Mouse (Mus musculus) MEL (cell line): ENCODE measurements at regions not wholly inside any gene's neighbourhood (a gene's known extent, or its start where the extent isn't known, plus 50 kb on each side); places are given as distances from the start of the nearest gene placed in this dataset.

Experiments used
- DNase-seq: peaks from one replicate; pipeline ENCODE4 v3.0.0; 2011; ENCODE audit warnings: low read depth, low spot score
- H3K27ac ChIP-seq: 2 replicates; pipeline ENCODE4 v1.5.1; 2012; ENCODE audit warnings: low read depth, mild to moderate bottlenecking, control low read depth, low read length, moderate library complexity; ENCODE audit not compliant: control insufficient read depth
- H3K27me3 ChIP-seq, 2 experiments: fragments of 150-350 bp in 1 of 2; sonication (generic) in 1 of 2; 2 replicates each; pipeline ENCODE4 v1.6.1; 2012; ENCODE audit warnings: low read length in 2 of 2, mild to moderate bottlenecking in 2 of 2, improper control_type of control experiment in 1 of 2, moderate library complexity in 1 of 2; ENCODE audit not compliant: insufficient read depth in 2 of 2, control insufficient read depth in 1 of 2
- H3K36me3 ChIP-seq, 2 experiments: 2 replicates each; pipeline ENCODE4 v1.6.1; 2012 to 2014; ENCODE audit warnings: low read length in 2 of 2, improper control_type of control experiment in 1 of 2, inconsistent platforms in 1 of 2, mild to moderate bottlenecking in 1 of 2; ENCODE audit not compliant: insufficient read depth in 2 of 2, control insufficient read depth in 1 of 2
- H3K4me1 ChIP-seq, 2 experiments: fragments of 150-350 bp in 1 of 2; sonication (generic) in 1 of 2; 2 replicates each; pipeline ENCODE4 v1.6.1; 2012; ENCODE audit warnings: low read length in 2 of 2, improper control_type of control experiment in 1 of 2, mild to moderate bottlenecking in 1 of 2; ENCODE audit not compliant: insufficient read depth in 2 of 2, control insufficient read depth in 1 of 2
- H3K4me3 ChIP-seq, 2 experiments: fragments of 150-350 bp in 1 of 2; sonication (generic) in 1 of 2; 2 replicates each; pipeline ENCODE4 v1.5.1; 2012; ENCODE audit warnings: low read depth in 2 of 2, low read length in 2 of 2, mild to moderate bottlenecking in 2 of 2, moderate library complexity in 2 of 2, control low read depth in 1 of 2, improper control_type of control experiment in 1 of 2; ENCODE audit not compliant: control insufficient read depth in 1 of 2, insufficient read depth in 1 of 2
- H3K79me2 ChIP-seq: 2 replicates; pipeline ENCODE4 v1.6.1; 2012; ENCODE audit warnings: mild to moderate bottlenecking, low read length, moderate library complexity; ENCODE audit not compliant: control insufficient read depth, poor library complexity, insufficient read depth
- H3K9ac ChIP-seq: 2 replicates; pipeline ENCODE4 v1.6.1; 2012; ENCODE audit warnings: low read depth, mild to moderate bottlenecking, control low read depth, low read length, moderate library complexity; ENCODE audit not compliant: control insufficient read depth, poor library complexity, severe bottlenecking
- H3K9me3 ChIP-seq: fragments of 150-350 bp; sonication (generic); replicated peaks from 2 replicates; pipeline ENCODE4 v1.6.1; 2012; ENCODE audit warnings: mild to moderate bottlenecking, low read length, improper control_type of control experiment, moderate library complexity; ENCODE audit not compliant: insufficient read depth
- BHLHE40 ChIP-seq: IDR thresholded peaks from 2 replicates; pipeline ENCODE4 v1.6.1; 2012; ENCODE audit warnings: low read depth, mild to moderate bottlenecking, inconsistent platforms, low read length, improper control_type of control experiment, borderline replicate concordance
- CHD1 ChIP-seq: IDR thresholded peaks from 2 replicates; pipeline ENCODE4 v1.6.1; 2012; ENCODE audit warnings: low read depth, mild to moderate bottlenecking, inconsistent platforms, low read length, improper control_type of control experiment
- CHD2 ChIP-seq: IDR thresholded peaks from 2 replicates; pipeline ENCODE4 v1.6.1; 2011; ENCODE audit warnings: low read length, improper control_type of control experiment
- CTCF ChIP-seq, 3 experiments: IDR thresholded peaks in 2 of 3; conservative IDR thresholded peaks in 1 of 3; 2 replicates each; pipeline ENCODE4 v1.5.1; 2011 to 2012; ENCODE audit warnings: low read length in 3 of 3, low read depth in 2 of 3, mild to moderate bottlenecking in 2 of 3, improper control_type of control experiment in 1 of 3, inconsistent platforms in 1 of 3, mixed read lengths in 1 of 3, moderate library complexity in 1 of 3; ENCODE audit not compliant: control insufficient read depth in 1 of 3, insufficient read depth in 1 of 3, poor library complexity in 1 of 3, severe bottlenecking in 1 of 3
- ELF1 ChIP-seq: IDR thresholded peaks from 2 replicates; pipeline ENCODE4 v1.6.1; 2014; ENCODE audit warnings: low read depth, mild to moderate bottlenecking, inconsistent platforms, low read length, improper control_type of control experiment, moderate library complexity
- EP300 ChIP-seq, 2 experiments: IDR thresholded peaks; 2 replicates each; pipeline ENCODE4 v1.6.1; 2011; ENCODE audit warnings: improper control_type of control experiment in 2 of 2, low read length in 2 of 2, low read depth in 1 of 2, mild to moderate bottlenecking in 1 of 2
- JUND ChIP-seq: IDR thresholded peaks from 2 replicates; pipeline ENCODE4 v1.6.1; 2011; ENCODE audit warnings: low read depth, mild to moderate bottlenecking, improper control_type of control experiment, low read length
- MAFK ChIP-seq: IDR thresholded peaks from 2 replicates; pipeline ENCODE4 v1.6.1; 2011; ENCODE audit warnings: low read depth, mild to moderate bottlenecking, low read length, improper control_type of control experiment, borderline replicate concordance
- MAX ChIP-seq: IDR thresholded peaks from 2 replicates; pipeline ENCODE4 v1.6.1; 2011; ENCODE audit warnings: low read length, improper control_type of control experiment
- MEF2A ChIP-seq: IDR thresholded peaks from 2 replicates; pipeline ENCODE4 v1.6.1; 2014; ENCODE audit warnings: low read depth, mild to moderate bottlenecking, inconsistent platforms, low read length, improper control_type of control experiment; ENCODE audit not compliant: poor library complexity, insufficient replicate concordance, severe bottlenecking; ENCODE audit errors: extremely low read depth
- MXI1 ChIP-seq: IDR thresholded peaks from 2 replicates; pipeline ENCODE4 v1.6.1; 2011; ENCODE audit warnings: mild to moderate bottlenecking, low read depth, low read length, improper control_type of control experiment
- MYB ChIP-seq: IDR thresholded peaks from 2 replicates; pipeline ENCODE4 v1.6.1; 2011; ENCODE audit warnings: mild to moderate bottlenecking, low read depth, low read length, improper control_type of control experiment
- MYC ChIP-seq: IDR thresholded peaks from 2 replicates; pipeline ENCODE4 v1.6.1; 2011; ENCODE audit warnings: low read depth, mild to moderate bottlenecking, low read length, improper control_type of control experiment, moderate library complexity
- NELFE ChIP-seq: IDR thresholded peaks from 2 replicates; pipeline ENCODE4 v1.6.1; 2011; ENCODE audit warnings: low read depth, low read length, improper control_type of control experiment
- POLR2A ChIP-seq, 2 experiments: IDR thresholded peaks; 2 replicates each; pipeline ENCODE4 v1.6.1; 2011 to 2012; ENCODE audit warnings: low read length in 2 of 2, mild to moderate bottlenecking in 2 of 2, control low read depth in 1 of 2, improper control_type of control experiment in 1 of 2, low read depth in 1 of 2, moderate library complexity in 1 of 2; ENCODE audit not compliant: control insufficient read depth in 1 of 2, insufficient read depth in 1 of 2, poor library complexity in 1 of 2
- POLR2AphosphoS2 ChIP-seq: IDR thresholded peaks from 2 replicates; pipeline ENCODE4 v1.6.1; 2011; ENCODE audit warnings: low read length, improper control_type of control experiment
- POLR2AphosphoS5 ChIP-seq: IDR thresholded peaks from 2 replicates; pipeline ENCODE4 v1.6.1; 2012; ENCODE audit warnings: low read depth, borderline replicate concordance, mild to moderate bottlenecking, inconsistent platforms, low read length, moderate library complexity, mixed read lengths
- RAD21 ChIP-seq: IDR thresholded peaks from 2 replicates; pipeline ENCODE4 v1.6.1; 2011; ENCODE audit warnings: mild to moderate bottlenecking, low read depth, low read length, improper control_type of control experiment
- SIN3A ChIP-seq: IDR thresholded peaks from 2 replicates; pipeline ENCODE4 v1.6.1; 2012; ENCODE audit warnings: low read length, improper control_type of control experiment, inconsistent platforms
- SMC3 ChIP-seq: IDR thresholded peaks from 2 replicates; pipeline ENCODE4 v1.6.1; 2011; ENCODE audit warnings: low read depth, low read length, improper control_type of control experiment
- TAL1 ChIP-seq: IDR thresholded peaks from 2 replicates; pipeline ENCODE4 v1.6.1; 2012; ENCODE audit warnings: mild to moderate bottlenecking, inconsistent platforms, low read length, moderate library complexity, mixed read lengths
- TCF12 ChIP-seq: IDR thresholded peaks from 2 replicates; pipeline ENCODE4 v1.6.1; 2014; ENCODE audit warnings: low read depth, mild to moderate bottlenecking, inconsistent platforms, low read length, improper control_type of control experiment, moderate library complexity
- USF1 ChIP-seq: IDR thresholded peaks from 2 replicates; pipeline ENCODE4 v1.6.1; 2014; ENCODE audit warnings: low read depth, mild to moderate bottlenecking, inconsistent platforms, low read length, improper control_type of control experiment, moderate library complexity
- USF2 ChIP-seq, 2 experiments: IDR thresholded peaks; 2 replicates each; pipeline ENCODE4 v1.6.1; 2011 to 2012; ENCODE audit warnings: improper control_type of control experiment in 2 of 2, low read length in 2 of 2, borderline replicate concordance in 1 of 2, inconsistent platforms in 1 of 2, low read depth in 1 of 2, mild to moderate bottlenecking in 1 of 2; ENCODE audit not compliant: insufficient read depth in 1 of 2
- ZC3H11A ChIP-seq: IDR thresholded peaks from 2 replicates; pipeline ENCODE4 v1.6.1; 2012; ENCODE audit warnings: low read depth, mild to moderate bottlenecking, inconsistent platforms, low read length, improper control_type of control experiment
- ZKSCAN1 ChIP-seq: IDR thresholded peaks from 2 replicates; pipeline ENCODE4 v1.6.1; 2012; ENCODE audit warnings: low read depth, mild to moderate bottlenecking, inconsistent platforms, low read length, improper control_type of control experiment, moderate library complexity
- ZMIZ1 ChIP-seq: IDR thresholded peaks from 2 replicates; pipeline ENCODE4 v1.6.1; 2012; ENCODE audit warnings: low read depth, mild to moderate bottlenecking, inconsistent platforms, low read length, improper control_type of control experiment, moderate library complexity
- ZNF384 ChIP-seq: IDR thresholded peaks from 2 replicates; pipeline ENCODE4 v1.6.1; 2012; ENCODE audit warnings: low read depth, mild to moderate bottlenecking, inconsistent platforms, low read length, improper control_type of control experiment

- no peaks in the 10 kb centered on the region for H3K4me1 ChIP-seq
- TF ChIP-seq CTCF (IDR thresholded peaks at IDR 0.05 in 2 of 3, conservative IDR thresholded peaks at IDR 0.05 in 1 of 3; ENCODE audit: control insufficient read depth in 1 of 3, insufficient read depth in 1 of 3, low read depth in 2 of 3, low read length in 3 of 3, poor library complexity in 1 of 3, severe bottlenecking in 1 of 3) (no peak), ZNF384 (no peak), NELFE (no peak), MEF2A (no peak), ZMIZ1 (no peak), ZKSCAN1 (no peak), ELF1 (no peak), TCF12 (no peak), MYC (no peak), MXI1 (no peak), TAL1 (no peak), POLR2AphosphoS5 (no peak), SMC3 (no peak), MYB (no peak), CHD2 (no peak), MAX (no peak)
- TF ChIP-seq, all 39 proteins: peak for 0
Observed at GRCm38 (mm10) chr12:58872465-58872864, 139.4 kb downstream of the Sec23a start.

GRCm38 (mm10) chr12:58856498-58856897, 155.3 kb downstream of the Sec23a start:
- no peak overlapping the region for H3K27ac ChIP-seq
- H3K4me3 ChIP-seq, result no peak overlapping the region
- H3K9ac ChIP-seq, result no peak overlapping the region
- no peak for TF ChIP-seq CHD1
- TF ChIP-seq EP300 (IDR thresholded peaks at IDR 0.05; ENCODE audit: low read depth in 1 of 2, low read length in 2 of 2), result no peak
- no peak for TF ChIP-seq POLR2AphosphoS5
- no peak for TF ChIP-seq JUND
- no peak for TF ChIP-seq BHLHE40
- TF ChIP-seq ZC3H11A, result no peak
- no peak for TF ChIP-seq MYB
- no peak for TF ChIP-seq POLR2AphosphoS2
- no peak for TF ChIP-seq RAD21
- TF ChIP-seq TAL1, result no peak
- TF ChIP-seq USF1, result no peak
- no peak for TF ChIP-seq USF2 (IDR thresholded peaks at IDR 0.05; ENCODE audit: borderline replicate concordance in 1 of 2, insufficient read depth in 1 of 2, low read depth in 1 of 2, low read length in 2 of 2)
- TF ChIP-seq CHD2, result no peak
- TF ChIP-seq MAFK, result no peak
- TF ChIP-seq POLR2A (IDR thresholded peaks at IDR 0.05; ENCODE audit: control insufficient read depth in 1 of 2, insufficient read depth in 1 of 2, low read depth in 1 of 2, low read length in 2 of 2, poor library complexity in 1 of 2), result no peak
- no peak for TF ChIP-seq ELF1
- no peak for TF ChIP-seq SIN3A
- no peaks in the 10 kb centered on the region for H3K4me1 ChIP-seq
- H3K36me3 ChIP-seq, result no peaks in the 10 kb centered on the region
- DNase-seq, result no peak
- peaks cover 0 to 1% of the 10 kb centered on the region in 2 experiments; a peak in 2 of 4 replicates for H3K27me3 ChIP-seq
- H3K9me3 ChIP-seq, result no peaks in the 10 kb centered on the region
- no peaks in the 10 kb centered on the region for H3K79me2 ChIP-seq

More at GRCm38 (mm10) chr12:58872465-58872864, 139.4 kb downstream of the Sec23a start:
- H3K9ac ChIP-seq, result no peak overlapping the region
- H3K4me3 ChIP-seq, result no peak overlapping the region
- H3K36me3 ChIP-seq, result no peaks in the 10 kb centered on the region
- H3K27ac ChIP-seq, result no peak overlapping the region
- H3K9me3 ChIP-seq, result no peaks in the 10 kb centered on the region
- H3K27me3 ChIP-seq, result no peaks in the 10 kb centered on the region; a peak in 1 of 4 replicates
- no peak for DNase-seq
- H3K79me2 ChIP-seq, result no peaks in the 10 kb centered on the region
